Mouse (Mus musculus) heart, embryonic 14.5 days (tissue): Measurements from ENCODE around the gene Cdhr3. TPM values are rescaled to one million over a fixed set of nuclear protein-coding genes. Genes with fewer than 3 reads are reported as not detected.

ENCODE experiments used
- ATAC-seq: fragments of 200-750 bp; cut with Nextera tagmentation; 2 replicates; pipeline ENCODE4 v1.8.0; 2017; ENCODE audit warnings: low read depth, moderate TSS enrichment; ENCODE audit not compliant: insufficient number of reproducible peaks, insufficient read depth, low FRiP score
- H3K27ac ChIP-seq, 2 experiments: fragments of 200-500 bp in 1 of 2; fragments of 300-500 bp in 1 of 2; sonication (generic) in 1 of 2; replicated peaks in 1 of 2; 2 replicates each; pipeline ENCODE4 v1.5.1; 2012 to 2014; ENCODE audit warnings: low read depth in 2 of 2, low read length in 2 of 2, control low read depth in 1 of 2, mild to moderate bottlenecking in 1 of 2, mixed read lengths in 1 of 2; ENCODE audit not compliant: control insufficient read depth in 1 of 2, insufficient read depth in 1 of 2
- H3K27me3 ChIP-seq: fragments of 300-500 bp; sonication (generic); 2 replicates; pipeline ENCODE4 v1.6.1; 2014; ENCODE audit warnings: mild to moderate bottlenecking, low read length, control low read depth; ENCODE audit not compliant: control insufficient read depth, insufficient read depth
- H3K36me3 ChIP-seq: fragments of 300-500 bp; sonication (generic); 2 replicates; pipeline ENCODE4 v1.6.1; 2014; ENCODE audit warnings: mild to moderate bottlenecking, control low read depth, low read length, mixed read lengths; ENCODE audit not compliant: control insufficient read depth, insufficient read depth
- H3K4me1 ChIP-seq, 2 experiments: fragments of 200-500 bp in 1 of 2; fragments of 300-500 bp in 1 of 2; sonication (generic) in 1 of 2; 2 replicates each; pipeline ENCODE4 v1.6.1; 2012 to 2014; ENCODE audit warnings: low read length in 2 of 2, control low read depth in 1 of 2, mixed read lengths in 1 of 2; ENCODE audit not compliant: control insufficient read depth in 2 of 2, insufficient read depth in 2 of 2
- H3K4me2 ChIP-seq: fragments of 300-500 bp; sonication (generic); 2 replicates; pipeline ENCODE4 v1.6.1; 2014; ENCODE audit warnings: mild to moderate bottlenecking, low read length
- H3K4me3 ChIP-seq, 2 experiments: fragments of 200-500 bp in 1 of 2; fragments of 300-500 bp in 1 of 2; sonication (generic) in 1 of 2; 2 replicates each; pipeline ENCODE4 v1.5.1; 2012 to 2014; ENCODE audit warnings: low read length in 2 of 2, mild to moderate bottlenecking in 2 of 2, control low read depth in 1 of 2, low read depth in 1 of 2, moderate library complexity in 1 of 2; ENCODE audit not compliant: control insufficient read depth in 1 of 2, insufficient read depth in 1 of 2
- H3K9ac ChIP-seq: fragments of 300-500 bp; sonication (generic); 2 replicates; pipeline ENCODE4 v1.6.1; 2014; ENCODE audit warnings: mild to moderate bottlenecking, low read length
- H3K9me3 ChIP-seq: fragments of 300-500 bp; sonication (generic); 2 replicates; pipeline ENCODE4 v1.6.1; 2016; ENCODE audit warnings: low read length, control low read depth; ENCODE audit not compliant: control insufficient read depth
- WGBS: fragments of 180-500 bp; shearing (Covaris S2); extraction: QIAGEN DNeasy Blood & Tissue Kit; methylation state at CpG from one replicate; pipeline ENCODE4 v1.1.7; 2014; 5-methylcytosine and 5-hydroxymethylcytosine counted together
- polyA plus RNA-seq: library from polyadenylated mRNA; unstranded; fragments of >200 nt; fragmentation: Nextera tagmentation; extraction: Ambion mirVana; gene quantifications from 2 replicates; pipeline ENCODE4 v1.2.1, GENCODE M21; 2014

Cdhr3 gene
- polyA plus RNA-seq, 1 experiment from 2014 or later = 0.16 TPM

- Histone ChIP-seq H3K27ac (no peak overlapping the region), H3K36me3 (no peaks in the 10 kb centered on the region), H3K27me3 (no peaks in the 10 kb centered on the region), H3K9ac (no peak overlapping the region), H3K4me2 (no peak overlapping the region), H3K4me1 (peaks cover 9 to 11% of the 10 kb centered on the region in 2 experiments; a peak in 3 of 4 replicates), H3K4me3 (no peak overlapping the region), H3K9me3 (no peaks in the 10 kb centered on the region)
- 45% methylated on average over 6 of the region's 6 CpGs for WGBS
- no peak for ATAC-seq
Observed at GRCm38 (mm10) chr12:33024524-33024923, 68.2 kb downstream of the Cdhr3 start.

GRCm38 (mm10) chr12:33021751-33022150 is 70.9 kb downstream of the Cdhr3 start:
- no peak overlapping the region for H3K4me2 ChIP-seq
- whole genome bisulfite sequencing = 78% methylated on average over 4 of the region's 4 CpGs
- H3K9me3 ChIP-seq = no peaks in the 10 kb centered on the region
- no peaks in the 10 kb centered on the region; the same call in 1 of the 2 replicates for H3K27me3 ChIP-seq
- H3K9ac ChIP-seq = no peak overlapping the region
- no peak overlapping the region for H3K4me3 ChIP-seq
- no peaks in the 10 kb centered on the region for H3K4me1 ChIP-seq
- no peak overlapping the region for H3K27ac ChIP-seq
- no peak for ATAC-seq
- H3K36me3 ChIP-seq = no peaks in the 10 kb centered on the region

DNA sequence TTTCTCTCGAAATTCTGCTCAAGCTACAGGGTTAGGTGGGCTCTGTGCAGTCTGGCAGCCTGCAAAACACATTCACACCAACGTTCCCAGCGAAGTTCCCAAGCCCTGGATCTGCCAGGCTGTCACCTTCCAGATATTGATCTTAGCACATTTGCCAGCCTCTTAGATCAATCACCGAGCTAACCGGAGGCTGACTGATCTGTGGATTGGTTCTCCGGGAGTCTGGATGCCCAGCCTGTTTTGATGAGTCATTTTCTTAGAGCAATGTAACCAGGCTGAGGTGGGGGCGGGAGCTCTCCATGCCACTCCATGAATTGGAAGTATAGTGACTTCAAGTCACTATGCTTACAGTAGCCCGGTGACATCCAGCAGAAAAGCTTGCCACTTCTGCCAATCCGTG is 71.5 kb downstream of the Cdhr3 start:
- no peak overlapping the region for H3K4me3 ChIP-seq
- H3K4me1 ChIP-seq = no peaks in the 10 kb centered on the region
- H3K36me3 ChIP-seq = no peaks in the 10 kb centered on the region
- H3K9ac ChIP-seq = no peak overlapping the region
- no peaks in the 10 kb centered on the region for H3K9me3 ChIP-seq
- ATAC-seq = no peak
- 71% methylated on average over 9 of the region's 9 CpGs for WGBS
- H3K4me2 ChIP-seq = no peak overlapping the region
- H3K27me3 ChIP-seq = no peaks in the 10 kb centered on the region; the same call in 1 of the 2 replicates
- no peak overlapping the region for H3K27ac ChIP-seq

- Histone ChIP-seq H3K4me2 (no peak overlapping the region), H3K4me1 (no peaks in the 10 kb centered on the region), H3K36me3 (no peaks in the 10 kb centered on the region), H3K27me3 (peaks cover 3% of the 10 kb centered on the region; the same call in 1 of the 2 replicates), H3K4me3 (no peak overlapping the region), H3K27ac (no peak overlapping the region), H3K9ac (no peak overlapping the region), H3K9me3 (no peaks in the 10 kb centered on the region)
- ATAC-seq = no peak
- 77% methylated on average over 6 of the region's 6 CpGs for WGBS
Observed at GRCm38 (mm10) chr12:33020011-33020410, 72.7 kb downstream of the Cdhr3 start.

DNA sequence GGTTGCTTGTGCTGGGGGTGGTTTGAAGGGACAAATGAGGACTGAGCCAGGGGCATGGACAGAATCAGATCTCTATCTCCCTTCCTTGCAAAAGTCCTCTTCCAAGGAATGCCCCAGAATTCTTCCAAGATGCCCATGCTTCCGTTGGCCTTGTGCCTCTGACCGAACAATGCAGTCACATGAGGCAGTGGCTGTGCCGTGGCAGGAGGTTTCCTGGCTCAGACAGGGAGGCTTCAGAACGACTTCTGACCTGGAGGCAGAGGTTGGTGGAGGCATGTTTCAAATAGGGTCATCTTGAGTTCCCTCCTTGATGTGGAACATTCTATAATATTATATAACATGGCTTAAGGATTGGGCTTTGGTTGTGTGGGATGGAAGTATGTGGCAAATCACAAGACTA is 74.1 kb downstream of the Cdhr3 start:
- Histone ChIP-seq H3K9me3 (no peaks in the 10 kb centered on the region), H3K36me3 (no peaks in the 10 kb centered on the region), H3K27me3 (peaks cover 4% of the 10 kb centered on the region; the same call in 1 of the 2 replicates), H3K27ac (no peak overlapping the region), H3K9ac (no peak overlapping the region), H3K4me1 (no peaks in the 10 kb centered on the region), H3K4me3 (no peak overlapping the region), H3K4me2 (no peak overlapping the region)
- WGBS = 57% methylated on average over 4 of the region's 4 CpGs
- ATAC-seq = no peak

GRCm38 (mm10) chr12:33016824-33017705 is 75.6 kb downstream of the Cdhr3 start:
- peaks cover 4% of the 10 kb centered on the region; the same call in 1 of the 2 replicates for H3K27me3 ChIP-seq
- ATAC-seq = no peak
- no peak overlapping the region for H3K4me3 ChIP-seq
- no peaks in the 10 kb centered on the region for H3K36me3 ChIP-seq
- no peaks in the 10 kb centered on the region for H3K9me3 ChIP-seq
- WGBS = 64% methylated on average over 7 of the region's 7 CpGs
- H3K9ac ChIP-seq = no peak overlapping the region
- no peaks in the 10 kb centered on the region for H3K4me1 ChIP-seq
- no peak overlapping the region for H3K4me2 ChIP-seq
- H3K27ac ChIP-seq = no peak overlapping the region

DNA sequence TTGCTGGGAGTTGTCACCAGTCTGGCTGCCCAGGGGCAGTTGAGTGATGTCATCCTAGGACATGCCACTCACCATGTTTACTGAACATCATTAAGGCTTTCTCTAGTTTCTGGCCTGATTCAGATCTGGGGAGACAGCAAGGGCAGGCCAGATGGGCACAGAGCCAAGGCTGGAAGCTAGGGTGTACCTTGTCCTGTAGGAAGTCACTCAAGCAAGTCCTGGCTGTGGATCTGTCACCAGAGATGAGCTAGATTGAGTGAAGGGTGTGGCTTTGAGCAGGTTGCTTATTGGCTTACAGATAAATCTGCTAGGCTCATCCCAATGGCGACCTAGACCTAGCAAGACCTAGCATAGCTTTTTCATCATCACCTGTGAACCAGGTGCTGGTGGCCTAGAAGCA is 77.6 kb downstream of the Cdhr3 start:
- WGBS = 50% methylated on average over 1 of the region's 1 CpGs
- Histone ChIP-seq H3K4me2 (no peak overlapping the region), H3K4me3 (no peak overlapping the region), H3K9me3 (no peaks in the 10 kb centered on the region), H3K27me3 (peaks cover 4% of the 10 kb centered on the region; the same call in 1 of the 2 replicates), H3K36me3 (no peaks in the 10 kb centered on the region), H3K9ac (no peak overlapping the region), H3K27ac (no peak overlapping the region), H3K4me1 (no peaks in the 10 kb centered on the region)
- no peak for ATAC-seq
